Mouse (Mus musculus): Measurements from ENCODE around the gene Nol10.

GRCm38 (mm10) chr12:17473862-17474261 is 125.6 kb downstream of the Nol10 start:
- TF ChIP-seq CTCF (IDR thresholded peaks at IDR 0.05; ENCODE audit: low read depth): no peak
- no peak for TF ChIP-seq EP300 (IDR thresholded peaks at IDR 0.05; ENCODE audit: low read depth)

All from liver, postnatal 0 days (tissue).